Mouse (Mus musculus) G1E (cell line): ENCODE measurements at regions not wholly inside any gene's neighbourhood (a gene's known extent, or its start where the extent isn't known, plus 50 kb on each side); places are given as distances from the start of the nearest gene placed in this dataset.

ENCODE experiments used
- CTCF ChIP-seq: IDR thresholded peaks from 2 replicates; pipeline ENCODE4 v1.5.1; 2012; ENCODE audit warnings: low read depth, low read length, inconsistent platforms, mixed read lengths
- GATA1 ChIP-seq: IDR thresholded peaks from 2 replicates; pipeline ENCODE4 v1.6.1; 2012; ENCODE audit warnings: borderline replicate concordance, low read length, inconsistent platforms, mixed read lengths
- POLR2AphosphoS5 ChIP-seq: IDR thresholded peaks from 2 replicates; pipeline ENCODE4 v1.6.1; 2012; ENCODE audit warnings: low read depth, low read length, inconsistent platforms; ENCODE audit not compliant: insufficient replicate concordance

GRCm38 (mm10) chr1:88954784-88955183, 115.4 kb upstream of the Sh3bp4 start:
- no peak for TF ChIP-seq CTCF
- TF ChIP-seq GATA1: no peak
- TF ChIP-seq POLR2AphosphoS5: no peak
